Mouse (Mus musculus): ENCODE results near the gene Slc44a3. TPM values are rescaled to one million over a fixed set of nuclear protein-coding genes. Genes with fewer than 3 reads are reported as not detected.

Gene Slc44a3
- polyA plus RNA-seq (2012): not detected in 2 replicates

DNA sequence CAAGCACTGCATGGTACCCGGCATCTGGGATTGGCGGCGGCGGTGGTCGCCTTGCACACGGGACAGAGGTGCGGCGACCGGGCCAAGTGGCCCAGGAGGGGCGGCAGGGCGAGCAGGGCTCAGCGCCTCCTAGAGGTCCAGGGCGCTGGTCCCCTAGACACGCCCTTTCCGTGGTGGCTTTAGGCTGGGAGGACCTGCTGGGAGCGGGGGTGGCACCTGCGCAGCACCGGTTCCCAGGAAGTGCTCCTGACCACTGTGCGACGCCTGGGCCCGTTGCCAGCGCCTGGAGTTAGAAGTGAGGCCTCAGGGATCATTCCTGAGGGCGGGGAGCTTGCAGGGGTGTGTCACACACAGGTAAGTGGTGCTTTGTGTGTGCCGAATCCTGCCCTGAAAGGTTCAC, at the start of gene Slc44a3:
TSS of gene Slc44a3 (minus strand) at position 229 of the 400 bp plus-strand sequence.

DNA sequence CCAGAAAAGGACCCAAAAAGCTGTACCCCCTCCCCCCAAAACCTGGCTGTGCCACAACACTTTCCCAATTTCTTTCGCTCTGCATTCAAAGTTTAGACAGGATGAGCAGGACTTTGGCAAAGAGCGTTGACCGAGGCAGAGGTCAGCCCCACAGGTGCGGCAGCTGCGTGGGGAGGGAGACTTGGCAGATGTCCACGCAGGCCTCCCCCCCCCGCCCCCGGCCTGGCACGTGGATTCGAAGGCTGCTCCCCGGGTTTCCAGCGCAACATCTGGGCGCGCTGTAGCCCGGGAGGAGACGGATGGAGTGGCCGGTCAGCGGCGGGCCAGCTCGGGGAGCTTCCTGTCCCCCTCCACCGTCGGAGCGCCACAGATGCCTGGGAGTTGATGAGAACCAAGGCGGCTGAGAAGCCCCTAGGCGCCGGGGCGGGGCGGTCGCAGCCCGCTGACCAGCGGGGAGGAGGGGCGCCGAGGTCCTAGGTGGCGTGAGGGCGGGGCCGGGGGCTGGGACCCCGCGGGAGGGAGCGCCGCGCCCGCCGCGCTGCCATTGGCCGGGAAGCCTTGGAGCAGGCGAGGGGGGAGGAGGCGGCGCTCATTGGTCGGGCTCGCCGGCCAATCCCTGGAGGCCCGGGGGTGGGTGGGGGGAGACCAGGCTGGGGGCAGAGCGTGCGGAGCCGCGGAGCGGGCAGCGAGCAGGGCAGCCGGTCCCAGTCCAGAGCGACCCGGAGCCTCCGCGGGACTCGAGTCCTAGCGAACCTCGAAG, 106.2 kb downstream of the Slc44a3 start, which contains the start of gene Cnn3:
TSS of gene Cnn3 (plus strand) at position 637 of the 760 bp plus-strand sequence.

Other genes starting within 250 kb of the Slc44a3 start
- 1.1 and 1.3 TPM in 2 replicates for gene Tmem56, start 249.3 kb downstream of the Slc44a3 start, polyA plus RNA-seq (2012)
- gene Alg14, start 240.6 kb downstream of the Slc44a3 start, polyA plus RNA-seq (2012): 3.5 and 7.4 TPM in 2 replicates
- gene Cnn3, start 105.9 kb downstream of the Slc44a3 start, polyA plus RNA-seq (2012): 21.4 and 22.2 TPM in 2 replicates
- gene 4930432M17Rik, start 138.4 kb upstream of the Slc44a3 start, polyA plus RNA-seq (2012): not detected in 2 replicates
- gene F3, start 191.1 kb upstream of the Slc44a3 start, polyA plus RNA-seq (2012): 0.71 and 0.79 TPM in 2 replicates